Mouse (Mus musculus): ENCODE data around the gene Sytl3. TPM values are rescaled to one million over a fixed set of nuclear protein-coding genes. Genes with fewer than 3 reads are reported as not detected.

The Sytl3 gene
- polyA plus RNA-seq, 1 experiment from 2014 or later = 0.07 TPM

DNA sequence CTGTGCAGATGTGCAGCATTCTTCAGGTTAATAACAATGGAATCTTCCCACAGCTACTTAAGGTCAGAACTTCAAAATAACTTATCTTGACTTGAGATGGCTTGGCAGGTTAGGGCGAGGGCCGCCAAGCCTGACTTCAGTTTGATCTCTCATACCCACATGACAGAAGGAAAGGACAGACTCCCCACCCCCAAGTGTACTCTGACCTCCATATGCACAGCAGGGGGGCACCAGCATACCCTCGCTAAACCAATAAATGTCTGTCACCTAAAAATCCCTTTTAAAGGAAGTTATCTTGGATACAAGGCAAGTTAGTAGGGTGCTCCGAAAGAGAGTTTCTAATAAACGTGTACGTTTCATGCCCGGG is 105.3 kb downstream of the Sytl3 start:
- DNase-seq (ENCODE audit: low spot score) = no peak
- peaks cover 3% of the 10 kb centered on the region; the same call in 1 of the 2 replicates for H3K27me3 ChIP-seq (ENCODE audit: low read depth, poor library complexity, severe bottlenecking)
- no peaks in the 10 kb centered on the region for H3K9me3 ChIP-seq (replicated peaks)
- peaks cover 72% of the 10 kb centered on the region for H3K4me1 ChIP-seq
- H3K27ac ChIP-seq (replicated peaks) = peak overlapping the region; percentile 66; the same call in 1 of the 2 replicates
- WGBS = 64% methylated on average over 7 of the region's 7 CpGs
- no peak overlapping the region for H3K4me3 ChIP-seq
- H3K36me3 ChIP-seq = no peaks in the 10 kb centered on the region

GRCm38 (mm10) chr17:6764730-6765129 is 105.8 kb downstream of the Sytl3 start:
- Histone ChIP-seq H3K36me3 (no peaks in the 10 kb centered on the region), H3K27me3 (ENCODE audit: low read depth, poor library complexity, severe bottlenecking) (peaks cover 3% of the 10 kb centered on the region; the same call in 1 of the 2 replicates), H3K27ac (replicated peaks) (peak overlapping the region; percentile 73), H3K4me1 (peaks cover 67% of the 10 kb centered on the region), H3K9me3 (replicated peaks) (no peaks in the 10 kb centered on the region), H3K4me3 (no peak overlapping the region)
- 70% methylated on average over 4 of the region's 4 CpGs for WGBS
- no peak for DNase-seq (ENCODE audit: low spot score)

- H3K27me3 ChIP-seq (ENCODE audit: low read depth, poor library complexity, severe bottlenecking) = peaks cover 3% of the 10 kb centered on the region; the same call in 1 of the 2 replicates
- WGBS = 41% methylated on average over 2 of the region's 2 CpGs
- H3K36me3 ChIP-seq = no peaks in the 10 kb centered on the region
- H3K4me1 ChIP-seq = peaks cover 62% of the 10 kb centered on the region
- H3K27ac ChIP-seq (replicated peaks) = peak overlapping the region; percentile 73
- no peak for DNase-seq (ENCODE audit: low spot score)
- no peak overlapping the region for H3K4me3 ChIP-seq
- H3K9me3 ChIP-seq (replicated peaks) = no peaks in the 10 kb centered on the region
These were observed 107.0 kb downstream of the Sytl3 start for GRCm38 (mm10) chr17:6765886-6766285.

GRCm38 (mm10) chr17:6766823-6767222 is 107.9 kb downstream of the Sytl3 start:
- H3K27ac ChIP-seq (replicated peaks) = no peak overlapping the region; the same call in 1 of the 2 replicates
- DNase-seq (ENCODE audit: low spot score) = no peak
- no peaks in the 10 kb centered on the region for H3K9me3 ChIP-seq (replicated peaks)
- H3K36me3 ChIP-seq = no peaks in the 10 kb centered on the region
- H3K4me3 ChIP-seq = no peak overlapping the region
- peaks cover 64% of the 10 kb centered on the region for H3K4me1 ChIP-seq
- H3K27me3 ChIP-seq (ENCODE audit: low read depth, poor library complexity, severe bottlenecking) = peaks cover 3% of the 10 kb centered on the region; the same call in 1 of the 2 replicates
- WGBS = 90% methylated on average over 4 of the region's 4 CpGs

- H3K27me3 ChIP-seq (ENCODE audit: low read depth, poor library complexity, severe bottlenecking) = no peaks in the 10 kb centered on the region
These were observed 108.9 kb downstream of the Sytl3 start for GRCm38 (mm10) chr17:6767771-6768170.

GRCm38 (mm10) chr17:6768301-6768788 is 109.5 kb downstream of the Sytl3 start:
- no peak for DNase-seq (ENCODE audit: low spot score)
- Histone ChIP-seq H3K27me3 (ENCODE audit: low read depth, poor library complexity, severe bottlenecking) (no peaks in the 10 kb centered on the region), H3K27ac (replicated peaks) (no peak overlapping the region), H3K36me3 (no peaks in the 10 kb centered on the region), H3K4me3 (no peak overlapping the region), H3K9me3 (replicated peaks) (no peaks in the 10 kb centered on the region), H3K4me1 (peaks cover 55% of the 10 kb centered on the region)
- WGBS = 88% methylated on average over 5 of the region's 5 CpGs

More at GRCm38 (mm10) chr17:6767771-6768170, 108.9 kb downstream of the Sytl3 start:
- no peak overlapping the region for H3K4me3 ChIP-seq
- H3K36me3 ChIP-seq = no peaks in the 10 kb centered on the region
- H3K4me1 ChIP-seq = peaks cover 61% of the 10 kb centered on the region
- 69% methylated on average over 5 of the region's 5 CpGs for WGBS
- H3K27ac ChIP-seq (replicated peaks) = no peak overlapping the region
- H3K9me3 ChIP-seq (replicated peaks) = no peaks in the 10 kb centered on the region
- DNase-seq (ENCODE audit: low spot score) = no peak

GRCm38 (mm10) chr17:6769602-6770001 is 110.7 kb downstream of the Sytl3 start:
- no peaks in the 10 kb centered on the region for H3K9me3 ChIP-seq (replicated peaks)
- H3K4me1 ChIP-seq = peaks cover 42% of the 10 kb centered on the region
- H3K36me3 ChIP-seq = no peaks in the 10 kb centered on the region
- WGBS = 70% methylated on average over 4 of the region's 4 CpGs
- H3K27me3 ChIP-seq (ENCODE audit: low read depth, poor library complexity, severe bottlenecking) = no peaks in the 10 kb centered on the region
- H3K27ac ChIP-seq (replicated peaks) = no peak overlapping the region
- H3K4me3 ChIP-seq = no peak overlapping the region
- DNase-seq (ENCODE audit: low spot score) = no peak

- H3K9me3 ChIP-seq (replicated peaks) = no peaks in the 10 kb centered on the region
- DNase-seq (ENCODE audit: low spot score) = no peak
- no peak overlapping the region for H3K4me3 ChIP-seq
- H3K36me3 ChIP-seq = no peaks in the 10 kb centered on the region
- H3K27me3 ChIP-seq (ENCODE audit: low read depth, poor library complexity, severe bottlenecking) = no peaks in the 10 kb centered on the region
- peaks cover 39% of the 10 kb centered on the region for H3K4me1 ChIP-seq
- WGBS = 88% methylated on average over 16 of the region's 16 CpGs
- no peak overlapping the region for H3K27ac ChIP-seq (replicated peaks)
These were observed 113.0 kb downstream of the Sytl3 start for GRCm38 (mm10) chr17:6771661-6772489.

GRCm38 (mm10) chr17:6772490-6772773 is 113.5 kb downstream of the Sytl3 start:
- Histone ChIP-seq H3K4me3 (no peak overlapping the region), H3K9me3 (replicated peaks) (no peaks in the 10 kb centered on the region), H3K27me3 (ENCODE audit: low read depth, poor library complexity, severe bottlenecking) (no peaks in the 10 kb centered on the region), H3K27ac (replicated peaks) (no peak overlapping the region), H3K36me3 (no peaks in the 10 kb centered on the region), H3K4me1 (peaks cover 40% of the 10 kb centered on the region)
- no peak for DNase-seq (ENCODE audit: low spot score)
- WGBS = 85% methylated on average over 5 of the region's 5 CpGs

DNA sequence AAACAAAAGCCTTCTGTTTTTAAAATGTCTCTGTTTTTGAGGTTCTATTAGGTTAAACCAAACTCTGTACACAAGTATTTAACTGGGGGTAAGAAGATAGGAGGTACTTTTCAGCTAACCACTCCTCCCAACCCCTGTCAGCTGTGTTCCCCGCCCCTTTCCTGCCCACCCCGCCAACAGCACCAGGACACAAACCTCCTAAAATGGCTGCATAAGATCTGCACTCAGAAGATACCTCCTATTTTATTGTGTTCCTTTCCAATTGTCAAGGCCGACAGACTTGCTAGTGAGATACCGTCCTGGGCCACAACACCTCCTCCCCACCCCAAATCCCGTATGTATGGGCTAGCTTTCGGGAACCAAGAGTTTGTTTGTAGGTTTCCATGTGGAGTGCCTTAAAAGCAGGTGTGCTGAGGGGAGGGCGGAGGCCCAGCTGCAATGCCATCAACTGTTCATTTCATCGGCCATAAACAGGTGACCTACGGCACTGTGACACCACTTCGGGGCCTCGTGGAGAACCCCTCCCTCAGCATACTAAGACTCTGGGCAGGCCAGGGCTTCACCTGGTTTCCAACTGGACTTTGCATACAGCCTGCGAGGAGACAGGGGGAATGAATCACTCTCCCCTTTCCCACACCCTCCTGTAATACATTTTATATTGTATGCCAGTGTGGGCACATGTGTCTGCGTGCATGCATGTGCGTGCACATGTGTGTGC is 114.5 kb downstream of the Sytl3 start:
- DNase-seq (ENCODE audit: low spot score) = no peak
- no peak overlapping the region for H3K4me3 ChIP-seq
- no peaks in the 10 kb centered on the region for H3K27me3 ChIP-seq (ENCODE audit: low read depth, poor library complexity, severe bottlenecking)
- H3K27ac ChIP-seq (replicated peaks) = no peak overlapping the region
- H3K4me1 ChIP-seq = peaks cover 39% of the 10 kb centered on the region
- no peaks in the 10 kb centered on the region for H3K36me3 ChIP-seq
- 90% methylated on average over 14 of the region's 14 CpGs for WGBS
- no peaks in the 10 kb centered on the region for H3K9me3 ChIP-seq (replicated peaks)

- H3K4me3 ChIP-seq = no peak overlapping the region
- H3K27ac ChIP-seq (replicated peaks) = no peak overlapping the region
- DNase-seq (ENCODE audit: low spot score) = peak; percentile 36
- peaks cover 13% of the 10 kb centered on the region for H3K27me3 ChIP-seq (ENCODE audit: low read depth, poor library complexity, severe bottlenecking)
- no peaks in the 10 kb centered on the region for H3K9me3 ChIP-seq (replicated peaks)
- WGBS = 71% methylated on average over 9 of the region's 9 CpGs
- peaks cover 54% of the 10 kb centered on the region for H3K4me1 ChIP-seq
- H3K36me3 ChIP-seq = no peaks in the 10 kb centered on the region
These were observed 116.3 kb downstream of the Sytl3 start for GRCm38 (mm10) chr17:6775221-6775620.

DNA sequence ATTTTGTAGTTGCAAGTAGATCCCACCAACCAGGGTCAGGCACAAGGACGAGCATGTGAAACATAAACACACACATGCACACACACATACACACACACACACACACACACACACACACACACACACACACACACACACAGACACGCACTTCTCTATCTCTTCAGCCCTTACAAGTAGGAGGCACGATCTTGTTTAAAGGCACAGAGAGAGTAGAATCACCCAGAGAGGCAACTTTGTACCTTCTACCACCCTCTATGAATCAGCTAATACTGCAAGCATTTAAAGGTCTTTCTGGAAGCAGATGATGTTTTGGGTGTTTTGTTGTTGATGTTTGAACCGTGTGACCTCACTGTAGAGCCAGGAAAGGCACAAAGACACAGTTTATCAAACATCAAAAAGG is 116.8 kb downstream of the Sytl3 start:
- no peak overlapping the region for H3K4me3 ChIP-seq
- no peak for DNase-seq (ENCODE audit: low spot score)
- H3K4me1 ChIP-seq = peaks cover 58% of the 10 kb centered on the region
- H3K9me3 ChIP-seq (replicated peaks) = no peaks in the 10 kb centered on the region
- peak overlapping the region; percentile 64; the same call in 1 of the 2 replicates for H3K27ac ChIP-seq (replicated peaks)
- peaks cover 17% of the 10 kb centered on the region for H3K27me3 ChIP-seq (ENCODE audit: low read depth, poor library complexity, severe bottlenecking)
- H3K36me3 ChIP-seq = no peaks in the 10 kb centered on the region
- 87% methylated on average over 4 of the region's 4 CpGs for WGBS

GRCm38 (mm10) chr17:6776123-6776522 is 117.2 kb downstream of the Sytl3 start:
- 63% methylated on average over 6 of the region's 6 CpGs for WGBS
- Histone ChIP-seq H3K36me3 (no peaks in the 10 kb centered on the region), H3K9me3 (replicated peaks) (no peaks in the 10 kb centered on the region), H3K27me3 (ENCODE audit: low read depth, poor library complexity, severe bottlenecking) (peaks cover 22% of the 10 kb centered on the region), H3K27ac (replicated peaks) (peak overlapping the region; percentile 57; the same call in 1 of the 2 replicates), H3K4me1 (peaks cover 63% of the 10 kb centered on the region), H3K4me3 (no peak overlapping the region)
- no peak for DNase-seq (ENCODE audit: low spot score)
